Mouse (Mus musculus) stomach, postnatal 0 days (tissue): ENCODE measurements at regions not wholly inside any gene's neighbourhood (a gene's known extent, or its start where the extent isn't known, plus 50 kb on each side); places are given as distances from the start of the nearest gene placed in this dataset.

ENCODE experiments used
- CTCF ChIP-seq: IDR thresholded peaks from 2 replicates; pipeline ENCODE4 v1.5.1; 2016; ENCODE audit warnings: antibody characterized with exemption, low read depth, mild to moderate bottlenecking, moderate library complexity
- EP300 ChIP-seq: optimal IDR thresholded peaks from 2 replicates; pipeline ENCODE3; 2016; ENCODE audit warnings: antibody characterized with exemption

DNA sequence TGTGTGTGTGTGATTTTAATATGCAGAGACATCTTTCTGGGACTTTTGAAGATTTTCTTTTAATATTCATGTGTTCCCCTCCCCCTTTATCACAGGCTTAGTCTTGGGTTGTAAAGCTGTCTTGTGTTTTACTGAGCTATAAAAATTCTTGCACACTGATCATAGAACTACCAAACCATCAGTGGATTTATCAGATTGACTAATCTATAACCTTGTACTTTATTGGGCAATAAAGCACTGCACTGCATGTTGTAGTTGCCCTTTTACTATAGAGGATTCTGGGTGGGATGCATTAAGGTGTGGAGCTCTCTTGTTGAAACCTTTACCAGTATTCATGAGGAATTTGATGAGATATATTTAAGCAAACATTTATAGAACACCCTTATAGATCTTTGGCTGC is 141.3 kb downstream of the Pih1d3 start:
- TF ChIP-seq CTCF (no peak), EP300 (no peak)
